Mouse (Mus musculus) thymus, adult 2 months (tissue): ENCODE data around the gene Ostm1.

Experiments
- CTCF ChIP-seq: fragments of 200-500 bp; IDR thresholded peaks from 2 replicates; pipeline ENCODE4 v1.5.1; 2012; ENCODE audit warnings: mild to moderate bottlenecking, control low read depth, low read length, moderate library complexity, borderline replicate concordance; ENCODE audit not compliant: control insufficient read depth, poor library complexity, insufficient read depth; ENCODE audit errors: extremely low read depth
- POLR2A ChIP-seq: fragments of 200-500 bp; IDR thresholded peaks from 2 replicates; pipeline ENCODE4 v1.6.1; 2012; ENCODE audit warnings: mild to moderate bottlenecking, low read length, control low read depth, moderate library complexity; ENCODE audit not compliant: control insufficient read depth, poor library complexity, insufficient read depth; ENCODE audit errors: extremely low read depth

DNA sequence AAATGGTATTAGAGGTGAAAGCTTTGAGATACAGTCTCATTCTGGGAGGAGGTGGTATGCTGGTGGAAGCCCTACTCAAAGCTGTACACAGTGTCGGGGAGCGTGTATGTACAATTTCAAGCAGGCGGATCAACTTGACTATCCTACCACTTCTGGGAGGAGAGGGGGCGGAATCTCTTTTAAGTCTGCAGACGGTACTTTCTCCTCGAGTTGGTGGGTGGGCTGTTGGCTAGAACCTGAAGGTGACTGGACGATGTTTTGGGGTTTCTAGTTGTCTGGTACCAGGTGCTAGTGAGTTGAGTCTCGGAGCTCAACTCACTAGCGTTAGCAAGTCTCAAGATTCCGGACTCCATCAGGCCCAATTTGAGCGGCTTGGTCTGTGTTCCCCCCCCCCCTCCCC is 51.4 kb downstream of the Ostm1 start:
- TF ChIP-seq CTCF, result no peak
- no peak for TF ChIP-seq POLR2A
